Mouse (Mus musculus): ENCODE results near the gene Mlst8.

Mlst8 gene

DNA sequence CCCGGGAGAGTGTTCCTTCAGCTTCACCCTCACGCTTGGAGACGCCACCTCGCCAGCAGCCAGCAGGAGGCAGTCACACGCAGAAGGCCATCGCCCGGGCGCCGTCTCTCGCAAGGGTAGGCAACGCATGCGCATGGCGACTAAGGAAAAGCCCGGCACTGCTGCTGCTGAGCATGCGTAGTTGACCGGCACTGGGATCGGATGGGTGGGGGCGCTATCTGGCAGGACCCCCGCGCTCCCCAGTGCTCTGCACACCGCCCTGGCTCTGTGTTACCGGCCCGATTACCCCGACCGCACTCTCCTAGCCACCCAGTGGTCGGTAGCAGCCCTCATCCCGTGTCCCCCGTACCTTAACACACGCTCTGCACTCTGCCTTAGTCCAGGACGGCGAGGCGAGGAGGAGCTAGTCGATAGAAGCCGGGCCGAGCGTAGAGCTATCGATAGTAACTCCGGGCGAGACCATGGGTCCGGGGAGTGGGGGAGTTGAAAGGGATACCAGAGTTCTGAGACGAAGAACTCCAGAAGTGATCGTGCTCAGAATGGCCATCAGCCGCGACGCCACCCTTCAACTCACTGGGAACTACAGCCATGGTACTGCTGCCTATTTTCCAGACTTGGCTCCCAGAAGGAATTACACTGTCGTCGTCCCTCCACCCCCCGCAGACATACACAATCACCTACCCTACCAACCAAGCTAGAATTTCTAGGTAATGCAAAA, at the start of gene Mlst8:
Gene Mlst8 (minus strand): TSS at position 416 of the 718 bp plus-strand sequence.
- in situ Hi-C loops (cut with MboI; ENCODE audit: unreplicated experiment in 2 of 2), result no loop called here

DNA sequence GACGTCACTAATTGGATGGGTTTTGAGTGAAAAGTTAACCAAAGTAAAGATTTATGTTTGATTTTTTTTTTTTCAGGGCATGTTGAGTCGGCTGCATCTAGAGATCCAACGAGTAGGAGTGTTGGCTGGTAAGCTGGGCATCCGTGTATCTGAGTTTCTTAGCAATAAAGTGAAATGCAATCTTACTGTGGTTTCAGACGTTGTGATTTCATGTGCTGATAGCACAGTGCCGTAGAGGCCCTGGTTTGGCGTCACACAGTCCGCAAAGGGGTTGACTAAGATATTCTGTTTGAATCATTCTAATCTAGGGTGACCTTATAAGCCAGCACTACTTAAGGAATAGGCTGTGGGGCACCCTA, 49.7 kb upstream of the Mlst8 start:
- in situ Hi-C loops (cut with MboI; ENCODE audit: unreplicated experiment in 2 of 2), result no loop called here

DNA sequence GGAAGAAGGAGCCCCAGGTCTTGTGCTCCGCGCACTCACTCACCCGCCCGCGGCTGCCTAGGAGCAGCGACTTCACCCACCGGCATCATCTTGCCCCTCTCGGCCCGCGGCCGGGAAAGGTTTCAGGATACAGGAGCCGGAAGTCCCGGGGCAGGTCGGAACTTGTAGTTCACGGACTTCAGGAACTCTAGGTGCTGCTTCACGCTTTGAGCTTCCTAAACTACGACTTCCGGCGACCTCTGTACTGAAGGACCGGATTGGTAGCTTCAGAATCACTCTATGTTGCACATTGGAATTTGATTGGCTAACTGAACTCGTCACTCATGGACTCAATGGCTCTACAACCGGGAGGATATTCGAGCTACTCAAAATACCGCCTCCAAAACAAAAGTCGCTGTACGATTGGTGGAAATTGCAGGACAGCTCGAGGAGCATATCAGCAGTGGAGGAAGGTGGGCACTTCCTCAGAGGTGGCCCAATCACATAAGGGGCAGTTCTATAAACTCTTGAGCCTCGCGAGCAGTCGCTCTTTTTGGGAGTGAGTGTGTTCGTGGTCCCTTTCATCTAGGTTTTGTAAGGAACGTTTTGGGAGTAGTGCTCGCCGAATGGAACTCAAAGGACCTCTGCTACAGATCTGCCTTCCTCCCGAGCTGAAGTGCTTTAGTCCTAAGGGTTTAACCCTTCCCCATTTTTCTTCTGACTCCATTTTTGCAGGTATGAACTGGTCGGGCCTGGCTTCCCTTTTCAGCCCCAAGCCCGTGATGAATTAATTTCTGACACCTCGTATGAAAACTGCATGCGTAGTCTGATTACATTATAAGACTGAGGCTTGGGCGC, 49.1 kb upstream of the Mlst8 start, which contains the start of gene Traf7:
Gene Traf7 (minus strand): TSS at position 216 of the 837 bp plus-strand sequence.
- in situ Hi-C loops (cut with MboI; ENCODE audit: unreplicated experiment in 2 of 2), result no loop called here

DNA sequence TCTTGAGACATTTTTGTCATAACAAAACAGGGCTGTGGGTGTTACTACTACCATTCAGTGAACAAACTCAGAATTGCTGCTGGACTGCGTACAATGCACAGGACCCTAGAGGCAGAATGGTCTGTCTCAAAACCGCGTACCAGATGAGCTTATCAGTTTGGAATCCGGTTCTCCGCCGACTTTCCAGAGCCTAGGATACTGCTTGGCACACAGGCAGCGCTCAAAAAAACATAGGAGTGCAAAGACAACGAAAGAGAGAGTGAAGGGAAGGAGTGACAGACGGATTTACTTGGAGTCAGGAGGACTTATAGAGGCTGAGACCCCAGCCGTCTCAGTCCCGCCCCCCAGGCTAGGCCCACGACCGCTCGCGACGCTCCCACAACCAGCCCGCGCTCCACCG, 48.4 kb upstream of the Mlst8 start:
- in situ Hi-C loops (cut with MboI; ENCODE audit: unreplicated experiment in 2 of 2), result no loop called here

DNA sequence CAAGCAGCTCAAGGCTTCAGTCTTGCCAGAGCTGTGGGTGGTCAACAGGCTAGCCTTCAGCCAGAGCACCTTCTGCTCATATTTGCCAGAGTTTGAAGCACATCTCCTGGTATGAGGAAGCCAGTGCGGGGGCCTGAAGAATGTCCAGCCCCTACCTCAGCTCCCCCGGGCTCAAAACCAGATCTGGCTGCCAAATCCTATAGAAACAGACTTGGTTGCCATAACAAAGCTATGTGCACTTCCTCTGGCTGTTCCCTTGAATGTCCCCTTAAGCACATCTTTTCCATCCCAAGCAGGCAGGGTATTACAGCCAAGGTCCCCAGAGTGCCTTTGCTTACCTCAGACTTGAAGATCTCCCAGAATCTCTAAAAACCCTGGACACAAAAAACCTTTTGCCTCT, 45.9 kb upstream of the Mlst8 start:
- in situ Hi-C loops (cut with MboI; ENCODE audit: unreplicated experiment in 2 of 2), result loop anchor here in 1 of 2 experiments (5.0 kb wide), 1 partner anchor 42 kb away; no protein-coding TSS in a partner anchor

DNA sequence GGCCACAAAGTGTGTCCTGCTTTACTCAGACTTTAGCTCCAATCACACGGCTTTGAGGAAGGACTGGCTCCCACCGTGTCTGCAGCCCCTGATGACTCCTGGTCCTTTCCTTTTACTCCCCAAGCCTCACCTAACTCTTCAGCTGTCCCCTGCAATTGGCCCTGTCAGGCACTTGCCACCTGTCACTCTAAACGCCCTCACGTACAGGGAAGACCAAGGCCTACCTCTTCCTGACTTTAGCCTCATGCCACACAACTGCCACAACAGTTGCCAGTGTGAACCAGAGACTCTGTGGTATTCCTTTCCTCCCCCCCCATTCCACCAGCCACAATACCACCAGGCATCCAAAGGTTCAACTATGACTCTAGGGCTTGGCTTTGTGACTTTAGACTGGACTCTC, 41.6 kb upstream of the Mlst8 start:
- in situ Hi-C loops (cut with MboI; ENCODE audit: unreplicated experiment in 2 of 2), result loop anchor here in 1 of 2 experiments (5.0 kb wide), 1 partner anchor 38 kb away; no protein-coding TSS in a partner anchor

DNA sequence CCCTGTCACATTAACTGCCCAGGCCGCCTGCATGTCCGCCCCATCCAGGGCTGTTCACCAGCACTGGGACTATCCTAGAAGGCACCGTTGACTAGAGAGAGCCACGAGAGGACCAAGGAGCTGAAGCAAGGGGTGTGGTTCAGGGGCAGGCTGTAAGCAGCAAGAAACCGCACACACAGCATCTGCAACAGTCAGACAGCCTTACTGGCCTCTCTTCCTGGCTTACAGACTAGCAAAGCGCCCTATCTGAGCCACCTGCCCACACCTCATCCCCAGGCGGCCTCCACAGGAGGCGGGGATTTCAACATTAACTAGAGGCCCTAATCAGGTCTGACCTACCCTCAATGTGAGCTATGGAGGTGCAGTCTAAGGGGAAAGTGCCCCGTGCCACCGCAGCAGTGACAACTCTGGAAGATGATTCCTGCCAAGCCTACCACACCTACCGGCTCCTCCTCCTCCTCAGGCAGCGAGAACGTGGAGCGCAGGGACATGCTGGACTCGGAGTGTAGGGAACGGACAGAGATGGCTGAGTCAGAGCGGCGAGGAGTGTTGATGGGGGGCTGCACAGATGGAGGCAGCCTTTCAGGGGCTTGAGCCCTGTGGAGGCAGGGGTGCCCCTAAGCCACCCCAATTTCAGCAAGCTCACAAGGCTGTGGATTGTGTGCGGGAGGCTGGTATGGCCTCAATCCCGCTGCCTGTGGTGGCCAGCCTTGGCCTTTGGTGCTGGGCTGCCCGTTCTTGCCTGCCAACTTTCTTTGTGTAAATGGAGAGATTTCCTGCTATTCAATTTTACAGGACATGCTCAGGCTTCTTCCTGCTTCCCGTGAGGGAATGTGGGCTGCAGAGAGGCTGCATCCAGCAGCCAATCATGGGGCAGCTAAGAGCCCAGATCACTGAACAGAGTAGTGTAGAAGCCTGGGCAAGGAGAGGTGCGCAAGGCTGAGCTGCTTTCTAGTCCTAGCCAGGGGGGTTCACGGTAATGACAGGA, 35.7 kb upstream of the Mlst8 start:
- in situ Hi-C loops (cut with MboI; ENCODE audit: unreplicated experiment in 2 of 2), result no loop called here

DNA sequence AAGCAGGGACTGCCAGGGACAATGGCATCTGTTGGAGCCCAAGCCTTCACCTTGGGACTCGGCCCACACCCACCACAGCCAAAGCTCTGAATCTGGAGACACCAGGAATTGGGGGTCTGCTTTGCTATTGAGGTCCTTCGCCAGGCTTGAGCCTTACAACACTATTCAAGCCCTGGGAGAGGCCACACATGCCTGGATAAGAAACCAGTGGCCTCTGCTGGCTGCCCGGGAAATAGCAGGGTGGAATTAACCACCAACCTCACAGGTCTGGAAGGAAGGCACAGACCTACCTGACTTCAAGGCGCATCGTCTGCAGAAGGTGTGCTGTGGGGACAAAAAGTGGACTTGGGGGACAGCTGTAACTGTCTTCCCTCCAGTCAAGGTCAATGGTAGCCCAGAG, 34.7 kb upstream of the Mlst8 start:
- in situ Hi-C loops (cut with MboI; ENCODE audit: unreplicated experiment in 2 of 2), result no loop called here

DNA sequence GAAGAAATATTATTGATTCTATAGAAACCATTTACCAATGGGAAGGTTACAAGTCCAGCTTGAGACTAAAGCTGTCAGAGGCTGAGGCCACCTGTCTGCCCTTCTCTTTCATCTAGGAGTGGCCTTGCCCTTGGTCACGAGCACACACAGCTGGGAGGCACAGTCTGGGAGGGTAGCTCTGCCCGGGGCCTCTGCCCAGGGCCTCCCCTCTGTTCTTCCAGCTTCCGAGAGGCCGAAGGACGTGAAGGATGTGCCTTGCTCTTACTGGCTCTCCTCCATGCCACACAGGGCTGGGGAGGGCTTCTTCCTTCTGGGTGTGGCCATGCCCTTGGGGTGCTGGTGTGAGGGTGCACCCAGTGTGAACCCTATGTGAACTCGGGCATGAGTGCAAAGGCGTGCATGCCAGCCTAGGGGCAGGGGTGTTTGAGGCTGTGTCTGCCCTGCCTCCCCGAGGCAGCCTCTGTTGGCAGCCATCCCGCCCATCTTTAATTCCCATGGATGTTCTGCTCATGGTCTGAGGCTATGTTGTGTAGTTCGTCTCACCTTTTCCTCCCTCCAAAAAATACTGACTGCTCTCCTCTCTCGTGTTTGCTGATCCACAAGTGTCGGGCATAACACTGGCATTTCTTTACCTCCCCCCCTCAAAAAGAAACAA, 29.1 kb upstream of the Mlst8 start:
- in situ Hi-C loops (cut with MboI; ENCODE audit: unreplicated experiment in 2 of 2), result no loop called here

DNA sequence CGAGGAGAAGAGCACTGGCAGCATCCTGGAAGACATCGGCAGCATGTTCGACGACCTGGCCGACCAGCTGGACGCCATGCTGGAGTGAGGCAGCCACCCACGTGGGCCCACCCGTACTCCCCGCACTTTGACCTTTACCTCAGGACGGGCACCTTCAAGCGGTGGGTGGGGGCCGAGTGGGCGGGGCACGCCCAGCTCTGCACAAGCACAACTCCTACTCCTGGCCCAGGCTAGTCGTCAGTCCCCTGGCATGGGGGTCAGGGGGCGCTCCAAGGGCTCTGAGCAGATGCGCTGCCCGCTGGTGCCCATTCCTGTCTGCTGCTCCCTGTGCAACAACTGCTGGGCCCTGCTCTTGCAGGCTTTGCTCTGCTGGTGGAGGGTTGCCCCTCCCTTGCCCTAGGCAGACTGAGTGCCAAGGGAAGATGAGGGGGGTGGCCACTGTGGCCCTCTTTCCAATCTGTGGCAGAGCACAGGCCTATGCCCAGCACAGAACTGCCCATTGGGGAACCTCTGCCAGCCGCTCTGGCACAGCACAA, 28.3 kb upstream of the Mlst8 start:
- in situ Hi-C loops (cut with MboI; ENCODE audit: unreplicated experiment in 2 of 2), result no loop called here

DNA sequence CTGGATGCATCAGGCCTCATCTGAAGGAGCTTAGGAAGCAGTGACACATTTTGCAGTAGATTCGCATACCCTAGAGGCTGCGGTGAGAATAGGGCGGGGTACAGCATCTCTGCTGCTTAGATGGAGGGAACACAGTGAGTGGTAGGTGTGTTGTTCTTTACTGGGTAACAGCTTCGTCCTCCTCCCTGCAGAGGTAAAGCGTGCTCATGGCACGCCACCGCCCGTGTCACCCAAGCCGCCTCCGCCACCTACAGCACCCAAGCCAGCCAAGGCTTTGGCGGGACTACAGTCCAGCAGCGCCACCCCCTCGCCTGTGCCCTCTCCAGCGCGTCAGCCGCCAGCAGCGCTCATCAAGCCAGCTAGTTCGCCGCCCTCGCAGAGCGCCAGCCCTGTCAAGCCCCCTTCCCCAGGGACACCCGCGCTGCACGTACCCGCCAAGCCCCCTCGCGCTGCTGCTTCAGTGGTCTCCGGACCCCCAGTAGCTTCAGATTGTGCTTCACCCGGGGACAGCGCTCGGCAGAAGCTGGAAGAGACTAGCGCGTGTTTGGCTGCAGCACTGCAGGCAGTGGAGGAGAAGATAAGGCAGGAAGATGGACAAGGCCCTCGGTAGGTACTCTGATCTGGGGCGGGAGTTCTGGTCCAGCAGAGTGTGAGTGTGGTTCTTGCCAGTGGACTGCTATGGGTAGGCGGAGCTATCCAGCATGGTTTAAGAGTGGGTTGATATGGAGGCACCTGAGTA, 27.6 kb upstream of the Mlst8 start:
- in situ Hi-C loops (cut with MboI; ENCODE audit: unreplicated experiment in 2 of 2), result no loop called here

DNA sequence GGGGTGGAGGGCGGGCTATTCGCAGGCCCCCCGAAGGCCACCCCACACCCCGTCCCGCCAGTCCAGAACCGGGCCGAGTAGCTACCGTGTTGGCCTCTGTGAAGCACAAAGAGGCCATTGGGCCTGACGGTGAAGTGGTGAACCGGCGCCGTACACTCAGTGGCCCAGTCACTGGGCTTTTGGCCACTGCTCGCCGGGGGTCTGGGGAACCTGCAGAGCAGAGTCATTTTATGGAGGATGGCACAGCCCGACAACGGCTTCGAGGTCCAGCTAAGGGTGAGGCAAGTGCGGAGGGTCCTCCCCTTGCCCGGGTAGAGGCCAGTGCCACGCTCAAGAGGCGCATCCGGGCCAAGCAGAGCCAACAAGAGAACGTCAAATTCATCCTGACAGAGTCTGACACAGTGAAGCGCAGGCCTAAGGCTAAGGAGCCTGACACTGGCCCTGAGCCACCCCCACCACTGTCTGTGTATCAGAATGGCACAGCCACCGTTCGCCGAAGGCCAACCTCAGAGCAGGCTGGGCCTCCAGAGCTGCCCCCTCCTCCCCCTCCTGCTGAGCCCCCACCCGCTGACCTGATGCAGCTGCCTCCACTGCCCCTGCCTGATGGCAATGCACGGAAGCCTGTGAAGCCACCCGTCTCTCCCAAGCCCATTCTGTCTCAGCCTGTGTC, 26.5 kb upstream of the Mlst8 start:
- in situ Hi-C loops (cut with MboI; ENCODE audit: unreplicated experiment in 2 of 2), result no loop called here

DNA sequence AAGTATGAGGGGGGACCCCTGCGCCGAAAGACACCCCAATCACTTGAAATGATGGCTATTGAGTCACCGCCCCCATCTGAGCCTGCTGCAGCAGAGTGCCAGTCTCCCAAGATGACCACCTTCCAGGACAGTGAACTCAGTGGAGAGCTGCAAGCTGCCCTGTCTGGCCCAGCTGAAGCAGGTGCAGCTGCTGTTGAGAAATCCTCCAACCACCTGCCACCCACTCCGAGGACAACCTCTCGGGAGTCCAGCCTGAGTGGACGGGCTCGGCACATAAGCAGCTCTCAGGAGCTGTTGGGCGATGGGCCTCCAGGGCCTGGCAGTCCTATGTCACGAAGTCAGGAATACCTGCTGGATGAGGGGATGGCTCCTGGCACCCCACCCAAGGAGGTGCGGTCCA, 25.2 kb upstream of the Mlst8 start:
- in situ Hi-C loops (cut with MboI; ENCODE audit: unreplicated experiment in 2 of 2), result no loop called here

DNA sequence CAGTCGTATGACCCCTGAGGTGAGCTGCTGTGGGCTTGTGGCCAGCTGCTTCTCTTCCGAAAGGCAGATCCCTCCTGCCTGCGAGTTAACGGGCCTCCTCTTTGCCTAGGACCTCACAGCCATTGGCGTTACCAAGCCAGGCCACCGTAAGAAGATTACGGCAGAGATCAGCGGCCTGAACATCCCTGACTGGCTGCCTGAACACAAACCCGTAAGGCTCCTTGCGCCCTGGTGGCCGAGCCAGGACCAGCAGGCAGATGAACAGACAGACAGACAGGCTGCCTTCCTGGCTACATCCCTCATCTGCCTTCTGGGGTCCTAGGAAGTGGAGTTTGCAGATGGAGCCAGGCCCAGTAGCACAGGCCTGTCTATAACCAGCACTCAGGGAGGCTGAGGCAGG, 23.3 kb upstream of the Mlst8 start:
- in situ Hi-C loops (cut with MboI; ENCODE audit: unreplicated experiment in 2 of 2), result no loop called here

DNA sequence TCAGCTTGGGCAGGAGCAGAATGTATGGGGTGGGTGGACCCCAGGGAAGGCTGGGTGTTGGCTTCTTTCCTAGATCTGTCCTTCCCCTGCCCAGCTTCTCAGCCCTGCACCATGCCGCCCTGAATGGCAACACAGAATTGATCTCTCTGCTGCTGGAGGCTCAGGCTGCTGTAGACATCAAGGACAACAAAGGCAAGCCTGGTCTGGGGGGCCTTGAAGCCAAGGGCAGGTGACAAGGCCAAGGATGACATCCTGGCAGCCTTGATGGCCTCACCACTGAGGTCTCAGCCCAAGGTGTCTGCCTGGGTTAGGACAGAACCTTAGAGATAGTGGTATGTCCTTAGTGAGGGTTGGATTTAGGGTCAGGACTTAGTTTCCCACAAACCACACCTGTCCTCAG, 17.1 kb upstream of the Mlst8 start:
- in situ Hi-C loops (cut with MboI; ENCODE audit: unreplicated experiment in 2 of 2), result loop anchor here in 1 of 2 experiments (10.0 kb wide), 1 partner anchor 159 kb away; the partner anchor contains the start of genes Npw and Slc9a3r2

DNA sequence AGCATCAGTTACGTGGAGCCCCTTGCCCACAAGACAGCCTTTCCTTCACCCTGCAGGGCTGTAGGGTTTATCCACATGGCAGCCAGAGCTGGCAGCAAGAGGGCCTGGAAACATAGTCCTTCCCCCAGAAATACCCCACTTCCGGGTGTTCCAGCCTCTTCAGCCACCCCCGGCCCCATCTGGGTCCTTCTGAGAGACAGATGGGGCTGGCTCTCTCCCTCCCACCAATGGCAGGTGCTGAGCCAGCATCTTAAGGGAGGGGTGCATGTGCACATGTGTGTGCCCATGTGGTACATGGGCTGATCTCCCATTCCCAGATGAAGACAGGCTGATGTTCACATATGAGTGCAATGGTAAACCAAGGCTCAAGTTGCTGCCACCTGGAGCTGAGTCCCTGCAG, 16.6 kb upstream of the Mlst8 start:
- in situ Hi-C loops (cut with MboI; ENCODE audit: unreplicated experiment in 2 of 2), result loop anchor here in 1 of 2 experiments (10.0 kb wide), 1 partner anchor 159 kb away; the partner anchor contains the start of genes Npw and Slc9a3r2

DNA sequence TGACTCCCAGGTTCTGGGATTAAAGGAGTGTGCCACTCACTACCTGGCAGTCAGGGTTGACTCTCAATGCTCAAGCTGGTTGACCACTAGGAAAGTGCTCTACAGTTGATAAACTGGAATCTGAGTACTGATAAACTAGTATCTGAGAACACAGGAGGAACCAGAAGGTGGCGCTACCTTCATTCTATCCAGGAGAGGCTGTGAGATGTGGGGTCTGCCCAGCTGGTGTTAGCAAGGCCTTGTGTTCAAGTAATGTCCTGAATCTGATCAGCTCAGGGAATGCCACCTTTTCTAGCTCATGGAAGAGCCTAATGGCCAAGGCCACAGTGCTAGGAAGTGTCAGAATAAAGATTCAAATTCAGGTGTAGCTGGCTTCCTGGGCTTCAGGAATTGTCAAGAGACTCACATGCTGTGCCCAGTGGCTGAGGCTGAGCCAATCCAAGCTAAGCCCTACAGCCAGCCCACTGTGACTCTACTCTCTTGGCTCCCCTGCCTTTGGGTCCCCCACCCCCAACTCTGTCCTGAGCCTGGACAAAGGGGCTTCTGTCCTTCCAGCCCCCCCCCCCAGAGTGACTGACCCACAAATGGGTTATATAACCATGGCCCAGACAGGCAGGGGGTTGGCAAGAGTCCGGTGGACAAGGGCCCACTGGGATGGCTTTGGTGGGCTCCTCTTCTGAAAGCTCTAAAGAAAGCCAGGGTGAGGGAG, 15.9 kb upstream of the Mlst8 start:
- in situ Hi-C loops (cut with MboI; ENCODE audit: unreplicated experiment in 2 of 2), result loop anchor here in 1 of 2 experiments (10.0 kb wide), 1 partner anchor 160 kb away; the partner anchor contains the start of genes Npw and Slc9a3r2

DNA sequence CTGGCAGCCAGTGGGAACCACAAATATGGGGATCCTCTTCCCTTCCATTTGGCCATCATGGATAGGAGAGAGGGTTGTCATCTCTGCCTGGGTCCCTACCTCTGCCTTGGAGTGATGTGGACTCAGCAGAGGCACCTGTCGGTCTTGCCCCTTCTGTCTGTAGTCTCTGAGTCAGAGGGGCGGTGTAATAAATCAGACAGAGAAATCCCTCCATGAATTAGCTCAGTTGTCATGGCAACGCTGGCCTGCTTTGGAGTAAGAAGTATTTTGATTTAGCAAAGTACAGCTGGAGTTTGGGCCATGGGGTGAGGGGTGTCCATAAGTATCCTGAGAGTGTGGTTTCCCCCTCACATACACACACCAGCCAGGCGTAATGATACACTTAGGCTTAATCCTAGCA, 11.5 kb upstream of the Mlst8 start:
- in situ Hi-C loops (cut with MboI; ENCODE audit: unreplicated experiment in 2 of 2), result loop anchor here in 1 of 2 experiments (10.0 kb wide), 1 partner anchor 164 kb away; the partner anchor contains the start of genes Npw and Slc9a3r2
